Mouse (Mus musculus) hematopoietic stem cell, adult 5-6 weeks (primary cell): ENCODE results near the gene Atp11a. TPM values are rescaled to one million over a fixed set of nuclear protein-coding genes. Genes with fewer than 3 reads are reported as not detected.

Experiments used
- ATAC-seq, 2 experiments: fragments of 125-278 bp in 1 of 2; replicated peaks in 1 of 2; 2 replicates each; pipeline ENCODE4 v1.8.0; 2016 to 2017; ENCODE audit warnings: inconsistent platforms in 2 of 2, mild to moderate bottlenecking in 2 of 2, moderate number of reproducible peaks in 2 of 2, low read depth in 1 of 2, moderate TSS enrichment in 1 of 2; ENCODE audit not compliant: low FRiP score in 2 of 2, poor library complexity in 2 of 2, severe bottlenecking in 2 of 2, insufficient read depth in 1 of 2, low TSS enrichment in 1 of 2
- total RNA-seq: library from RNA; stranded (forward); fragments of 172-1452, 232-1000 nt; gene quantifications from 2 replicates; pipeline ENCODE4 v1.2.3, GENCODE M21; 2017

Gene Atp11a
- total RNA-seq, 1 experiment from 2014 or later: 18.0 TPM

DNA sequence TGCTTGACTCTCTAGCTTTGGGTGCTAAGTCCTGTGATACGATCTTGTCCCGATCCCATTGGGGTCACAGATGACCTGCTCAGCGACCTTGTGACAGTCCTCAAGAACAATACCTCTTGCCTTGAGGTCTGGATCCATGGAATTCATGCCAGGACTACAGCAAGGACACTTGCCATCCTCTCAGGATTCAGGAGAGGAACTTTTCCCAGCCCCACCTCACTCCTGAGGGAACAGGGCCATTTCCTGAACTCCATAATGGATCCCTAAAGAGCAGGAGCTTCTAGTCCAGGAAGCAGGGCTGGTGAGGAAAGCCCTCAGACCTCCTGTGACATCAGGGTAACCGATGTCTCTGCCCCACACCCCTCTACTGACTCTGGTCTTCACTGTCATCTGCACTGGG is 150.9 kb downstream of the Atp11a start:
- ATAC-seq: no peak

DNA sequence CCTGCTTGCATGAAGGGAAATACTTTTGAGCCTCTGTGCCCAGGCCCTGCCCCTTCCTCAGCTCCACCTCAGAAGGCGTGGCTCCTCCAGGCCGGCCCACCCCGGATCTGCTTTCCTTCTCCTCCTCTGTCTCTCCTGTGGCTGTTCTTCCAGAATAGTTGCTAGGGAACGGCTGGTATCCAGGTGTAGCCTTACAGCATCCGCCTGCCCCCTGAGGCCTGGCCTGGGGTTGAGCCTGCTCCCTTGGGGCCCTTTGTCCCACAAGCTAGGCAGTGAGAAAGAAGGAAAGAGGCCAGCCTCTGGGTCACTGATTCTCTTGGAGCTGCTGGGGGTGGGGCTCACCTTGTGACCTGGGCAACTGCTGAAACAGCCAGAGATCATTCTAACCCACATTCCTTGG is 155.2 kb downstream of the Atp11a start:
- no peak for ATAC-seq

GRCm38 (mm10) chr8:12915187-12916006 is 158.6 kb downstream of the Atp11a start:
- ATAC-seq: no peak

DNA sequence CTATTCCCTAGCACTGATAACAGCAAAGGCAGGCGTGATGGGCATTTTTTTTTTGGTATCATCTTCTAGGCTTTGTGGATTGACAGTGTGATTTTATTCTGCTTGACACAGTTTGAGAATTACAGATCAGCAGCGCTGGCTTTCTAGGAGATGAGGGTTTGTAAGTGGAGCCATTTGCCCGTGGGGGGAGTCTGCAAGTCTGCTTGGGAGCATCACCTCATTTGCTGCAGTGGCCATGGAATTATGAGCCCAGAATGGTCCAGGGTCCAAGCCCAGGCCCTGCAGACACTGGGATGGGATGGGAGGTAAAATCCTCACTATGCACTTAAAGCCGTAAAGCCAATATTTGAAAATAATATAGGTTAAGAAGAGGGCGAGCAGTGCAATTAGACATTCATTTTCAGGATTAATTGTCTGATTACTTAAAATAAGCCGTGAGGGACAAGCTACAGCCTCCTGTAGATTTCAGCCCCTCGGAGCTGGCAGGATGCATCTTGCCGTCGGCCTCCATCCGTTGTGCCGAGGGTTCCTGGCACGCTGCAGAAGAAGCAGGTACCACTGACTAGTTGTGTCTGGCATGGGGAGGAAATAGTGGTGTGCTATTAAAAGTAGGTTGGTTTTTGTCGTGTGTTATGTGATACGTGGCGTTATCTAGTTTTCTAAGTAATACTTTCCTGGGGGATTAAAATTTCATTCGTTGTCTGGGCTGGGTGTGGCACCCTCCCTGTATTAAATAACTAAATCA is 159.5 kb downstream of the Atp11a start:
- ATAC-seq: no peak

DNA sequence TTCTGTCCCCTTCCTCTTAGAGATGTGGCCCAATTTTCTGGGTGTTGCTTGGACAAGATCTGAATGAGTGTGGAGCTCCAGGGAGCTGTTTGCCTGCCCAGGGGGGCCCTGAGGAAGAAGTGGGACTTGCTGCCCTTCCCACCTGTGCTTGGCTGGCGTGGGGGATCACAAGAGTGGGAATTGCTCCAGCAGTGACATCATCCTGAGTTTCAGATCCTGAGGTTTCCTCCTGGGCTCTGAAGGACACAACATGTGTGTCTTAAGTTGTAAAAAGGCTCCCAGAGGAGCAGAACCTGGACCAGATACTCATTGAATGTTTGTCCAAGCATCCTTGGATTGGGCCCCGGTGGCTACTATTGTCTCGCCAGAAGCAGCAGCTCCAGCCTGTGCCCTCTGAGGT is 160.2 kb downstream of the Atp11a start:
- ATAC-seq: no peak

DNA sequence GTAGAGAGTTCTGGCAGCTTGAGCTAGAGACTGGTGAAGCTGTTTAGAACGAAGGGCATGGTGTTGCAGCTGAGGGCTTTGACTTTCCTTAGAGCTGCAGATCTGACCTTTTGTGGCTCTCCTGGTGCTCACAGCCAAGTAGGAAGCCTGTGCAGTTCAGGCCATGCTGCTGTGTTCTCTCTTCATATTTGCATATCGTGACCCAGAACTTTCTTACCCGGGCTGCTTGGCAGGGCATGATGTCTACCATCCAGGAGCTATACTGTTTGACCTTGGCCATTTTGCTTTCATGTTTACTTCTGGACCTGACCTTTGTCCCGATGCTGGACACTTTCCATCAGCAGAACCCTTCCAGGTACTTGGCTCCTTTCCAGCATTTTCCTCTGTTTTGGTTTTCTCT is 161.0 kb downstream of the Atp11a start:
- no peak for ATAC-seq

Other genes starting within 250 kb of the Atp11a start
- not detected in 2 replicates for gene Spaca7, start 184.0 kb upstream of the Atp11a start, total RNA-seq
- gene Tubgcp3, start 84.8 kb upstream of the Atp11a start, total RNA-seq: 56.3 and 61.8 TPM in 2 replicates
- gene Mcf2l, start 116.8 kb downstream of the Atp11a start, total RNA-seq: 3.1 and 10.7 TPM in 2 replicates